Mouse (Mus musculus) brain, embryonic 14.5 days (tissue): ENCODE measurements around the gene 1700008O03Rik. TPM values are rescaled to one million over a fixed set of nuclear protein-coding genes. Genes with fewer than 3 reads are reported as not detected.

Source experiments
- DNase-seq: peaks from one replicate; pipeline ENCODE4 v3.0.0-alpha.2; 2011; ENCODE audit warnings: low read depth
- CTCF ChIP-seq: fragments of 200-500 bp; IDR thresholded peaks from 2 replicates; pipeline ENCODE4 v1.5.1; 2012; ENCODE audit warnings: inconsistent platforms, mild to moderate bottlenecking, moderate library complexity, borderline replicate concordance; ENCODE audit not compliant: insufficient read depth, insufficient read length; ENCODE audit errors: extremely low read depth
- POLR2A ChIP-seq: fragments of 200-500 bp; IDR thresholded peaks from 2 replicates; pipeline ENCODE4 v1.6.1; 2012; ENCODE audit warnings: mild to moderate bottlenecking, inconsistent platforms, borderline replicate concordance; ENCODE audit not compliant: poor library complexity, insufficient read depth, insufficient read length, severe bottlenecking; ENCODE audit errors: extremely low read depth
- polyA plus RNA-seq: library from polyadenylated mRNA; depleted of rRNA; stranded (reverse); fragments of >200 nt; gene quantifications from 2 replicates; pipeline ENCODE4 v1.2.3, GENCODE M21; 2012; rRNA removed

The 1700008O03Rik gene
- 3.0 and 4.1 TPM in 2 replicates for polyA plus RNA-seq

- no peak for TF ChIP-seq POLR2A
- TF ChIP-seq CTCF = no peak
- no peak for DNase-seq
These were observed at the start of gene 1700008O03Rik for GRCm38 (mm10) chr7:44385720-44386119. Gene 1700008O03Rik (minus strand): TSS chr7:44385820.

- TF ChIP-seq POLR2A = no peak
- TF ChIP-seq CTCF = no peak
These were observed 48.5 kb upstream of the 1700008O03Rik start for GRCm38 (mm10) chr7:44434089-44434488.

GRCm38 (mm10) chr7:44433371-44433770 lies 47.8 kb upstream of the 1700008O03Rik start:
- DNase-seq = peak; percentile 91
- TF ChIP-seq POLR2A (no peak), CTCF (no peak)

More at GRCm38 (mm10) chr7:44434089-44434488, 48.5 kb upstream of the 1700008O03Rik start:
- DNase-seq = no peak

GRCm38 (mm10) chr7:44432550-44432949 lies 46.9 kb upstream of the 1700008O03Rik start:
- TF ChIP-seq CTCF (no peak), POLR2A (no peak)
- DNase-seq = no peak

GRCm38 (mm10) chr7:44429534-44430488 lies 44.2 kb upstream of the 1700008O03Rik start:
- DNase-seq = peak; percentile 80
- TF ChIP-seq CTCF = no peak
- TF ChIP-seq POLR2A = no peak

- peak; percentile 96 for DNase-seq
- TF ChIP-seq CTCF (0 out of 2 replicates have a peak, but pooled peaks have one; percentile 5), POLR2A (peak; percentile 85)
These were observed 43.4 kb upstream of the 1700008O03Rik start, which contains the start of gene Lrrc4b for GRCm38 (mm10) chr7:44428968-44429521. Gene Lrrc4b (plus strand): TSS chr7:44429018.

- peak; percentile 94 for DNase-seq
- no peak for TF ChIP-seq CTCF
- TF ChIP-seq POLR2A = no peak
These were observed 42.7 kb upstream of the 1700008O03Rik start for GRCm38 (mm10) chr7:44428171-44428950.

- no peak for TF ChIP-seq POLR2A
- TF ChIP-seq CTCF = no peak
- no peak for DNase-seq
These were observed 42.0 kb upstream of the 1700008O03Rik start for GRCm38 (mm10) chr7:44427666-44428065.

GRCm38 (mm10) chr7:44413307-44413706 lies 27.7 kb upstream of the 1700008O03Rik start:
- no peak for TF ChIP-seq POLR2A
- no peak for TF ChIP-seq CTCF

GRCm38 (mm10) chr7:44411144-44411543 lies 25.5 kb upstream of the 1700008O03Rik start:
- no peak for TF ChIP-seq POLR2A
- no peak for TF ChIP-seq CTCF
- DNase-seq = no peak

More at GRCm38 (mm10) chr7:44413307-44413706, 27.7 kb upstream of the 1700008O03Rik start:
- DNase-seq = no peak

GRCm38 (mm10) chr7:44406015-44406355 lies 20.4 kb upstream of the 1700008O03Rik start:
- no peak for TF ChIP-seq CTCF
- TF ChIP-seq POLR2A = no peak
- DNase-seq = no peak
